Mouse (Mus musculus) right cerebral cortex, adult 18-20 months (tissue): ENCODE measurements around the gene Pml.

Source experiments
- DNase-seq: peaks from one replicate; pipeline ENCODE4 v3.0.0; 2022; ENCODE audit warnings: mixed read lengths

Pml gene

DNA sequence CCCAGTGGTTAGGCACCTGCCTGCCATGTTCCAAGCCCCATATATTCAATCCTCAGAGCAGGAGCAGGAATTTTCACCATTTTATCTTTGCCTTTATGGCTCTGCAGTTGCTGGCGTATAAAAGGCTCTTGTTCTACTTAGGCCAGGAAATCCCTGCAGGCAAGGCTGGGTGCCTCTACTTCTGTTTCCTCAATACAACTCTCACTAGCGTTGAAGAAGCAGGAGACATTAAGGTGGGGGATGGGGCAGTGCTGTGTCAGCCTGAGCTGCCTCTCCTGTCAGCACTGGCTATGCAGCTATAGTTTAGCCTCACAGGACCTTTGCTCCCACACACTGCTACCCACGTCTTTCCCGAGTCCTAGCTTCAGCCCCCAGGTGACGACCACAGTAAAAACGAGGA is 17.8 kb downstream of the Pml start:
- no peak for DNase-seq

DNA sequence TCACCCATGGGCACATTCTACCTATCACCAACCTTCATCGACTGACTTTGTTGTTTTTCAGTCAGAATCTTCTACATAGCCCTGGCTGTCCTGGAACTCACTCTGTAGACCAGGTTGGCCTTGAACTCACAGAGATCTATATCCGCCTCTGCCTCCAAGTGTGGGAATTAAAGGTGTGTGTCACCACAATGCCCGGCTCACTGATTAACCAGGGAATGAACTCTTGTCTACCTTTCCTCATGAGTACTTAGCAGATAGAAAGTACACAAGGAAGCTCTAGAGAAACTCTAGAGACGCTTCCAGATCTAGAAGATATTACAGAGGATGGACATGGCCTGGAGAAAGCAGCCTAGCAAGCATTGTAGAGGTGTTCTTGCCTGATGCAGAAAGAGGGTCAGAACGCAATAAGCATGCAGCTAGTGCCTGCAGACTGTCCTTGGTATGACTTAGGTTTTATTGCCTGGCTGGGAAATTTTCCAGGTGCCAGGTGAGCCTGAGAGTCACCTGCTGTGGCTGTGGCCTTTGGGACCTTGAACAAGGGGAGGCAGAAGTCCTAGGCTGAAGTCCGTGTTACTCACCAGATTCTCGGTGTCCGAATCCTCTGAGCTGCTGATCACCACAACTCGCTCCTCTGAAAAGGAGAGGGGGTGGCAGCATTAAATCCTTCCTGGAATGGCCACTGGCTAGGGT is 20.7 kb downstream of the Pml start:
- DNase-seq = no peak

DNA sequence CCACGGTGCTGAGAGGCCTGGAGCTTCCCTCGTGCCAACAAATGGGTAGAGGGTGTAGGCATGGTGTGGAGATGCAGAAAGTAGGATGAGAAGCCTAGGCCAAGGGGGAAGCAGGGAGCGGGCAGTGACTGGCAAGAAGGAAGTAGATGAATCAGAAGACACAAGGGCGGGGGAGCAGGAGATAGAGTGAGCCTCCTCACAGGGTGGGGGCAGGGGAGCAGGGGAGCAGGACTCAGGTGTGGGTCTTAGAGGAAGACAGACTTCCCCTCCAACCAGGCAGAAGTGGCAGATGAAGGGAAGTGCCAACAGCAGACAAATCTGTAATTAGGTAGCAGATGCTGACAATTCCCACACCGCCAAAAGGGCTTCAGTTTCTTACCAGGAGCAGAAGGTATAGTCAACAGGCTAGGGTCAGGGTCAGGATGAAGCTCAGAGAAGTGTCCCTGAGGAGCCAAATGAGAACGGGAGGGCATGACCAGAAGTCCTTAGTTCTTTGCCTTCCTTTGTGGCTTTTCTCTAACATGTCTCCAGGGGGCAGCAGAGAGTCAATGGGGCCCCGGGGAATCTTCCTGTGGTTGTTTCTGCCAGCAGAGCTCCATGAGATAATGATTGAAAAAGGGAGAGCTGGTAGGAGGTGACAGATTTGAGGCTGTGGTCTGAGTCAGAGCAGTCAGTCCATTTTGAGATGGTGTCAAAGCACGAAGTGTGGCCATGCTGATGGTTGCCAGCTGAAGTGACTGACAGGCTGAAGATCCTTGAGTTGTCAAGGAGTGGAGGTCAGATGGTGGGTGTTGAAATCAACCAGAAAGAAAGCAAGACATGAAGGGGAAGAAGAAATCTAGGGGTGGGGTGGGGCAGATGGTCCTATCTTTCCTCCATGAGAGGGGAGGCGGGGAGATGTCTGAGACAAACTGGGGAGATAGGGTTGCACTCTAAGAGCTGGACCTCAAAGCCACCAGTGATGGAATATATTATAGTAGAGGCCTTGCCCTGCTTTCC is 23.4 kb downstream of the Pml start:
- no peak for DNase-seq

DNA sequence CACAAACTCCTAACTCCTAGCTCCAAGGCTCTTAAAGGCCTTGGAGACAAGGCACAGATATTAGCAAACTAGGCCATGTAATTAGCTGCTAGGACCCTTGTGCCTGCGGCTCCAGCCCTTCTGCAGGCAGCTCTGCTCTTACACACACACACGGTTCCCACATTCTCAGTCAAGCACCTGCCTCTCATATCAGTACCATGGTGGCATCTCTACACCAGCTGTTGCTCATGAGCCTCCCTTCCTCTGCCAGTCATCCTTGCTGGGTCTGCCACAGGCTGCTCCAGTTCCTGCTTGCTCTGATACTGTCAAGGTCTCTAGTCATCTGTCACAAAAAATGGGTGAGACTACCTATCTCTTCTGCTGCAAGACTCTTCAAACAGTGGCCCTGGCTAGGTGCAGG is 25.2 kb downstream of the Pml start:
- no peak for DNase-seq

DNA sequence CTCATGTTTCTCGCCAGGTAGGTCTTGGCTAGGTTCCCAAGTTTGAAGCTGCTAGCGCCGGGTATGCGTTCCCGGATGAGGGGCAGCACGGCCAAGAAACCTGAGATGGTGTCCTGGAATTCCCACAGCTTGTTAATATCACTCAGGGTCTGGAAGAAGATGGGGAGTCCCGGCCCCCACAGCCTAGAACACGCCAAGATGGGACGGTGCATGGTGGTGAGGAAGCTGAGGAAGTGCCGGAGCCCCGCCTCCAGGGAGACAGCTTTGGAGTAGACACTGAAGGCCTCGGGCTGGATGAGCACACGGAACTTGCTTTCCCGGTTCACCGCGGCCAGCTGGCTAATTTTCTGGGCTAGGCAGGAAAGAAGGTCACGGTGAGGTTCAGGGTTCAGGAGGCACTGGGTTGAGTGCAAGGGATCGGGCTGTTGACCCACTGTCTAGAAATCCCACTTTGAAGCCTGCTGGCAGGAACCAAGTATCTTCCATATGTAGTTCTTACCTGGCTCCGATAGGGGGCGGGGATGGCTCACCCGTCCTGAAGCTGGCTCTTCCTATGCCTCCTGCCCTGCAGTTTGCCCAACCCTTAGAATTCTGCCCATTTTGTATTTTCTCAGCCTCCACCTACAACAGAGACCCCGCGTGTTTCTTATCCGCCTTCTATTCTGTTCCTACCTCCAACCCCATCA is 29.2 kb downstream of the Pml start:
- DNase-seq = peak; percentile 37

DNA sequence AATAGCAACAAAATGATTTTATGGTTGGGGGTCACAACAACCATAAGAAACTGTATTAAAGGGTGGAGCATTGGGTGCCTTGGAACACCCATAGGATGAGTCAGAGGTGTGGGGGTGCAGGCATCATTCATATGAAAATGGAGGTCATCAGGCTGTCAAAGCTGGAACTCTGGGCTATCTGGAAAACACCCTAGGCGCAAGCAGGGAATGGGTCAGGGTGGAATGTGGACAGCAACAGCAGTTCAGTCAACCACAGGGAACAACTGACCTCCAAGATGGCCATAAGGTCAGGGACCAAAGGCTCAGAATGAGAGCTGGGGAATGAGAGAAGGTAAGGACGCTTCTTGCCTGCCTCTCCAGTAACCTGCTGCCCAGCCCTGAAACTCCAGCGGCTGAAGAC is 31.0 kb downstream of the Pml start:
- DNase-seq = no peak

DNA sequence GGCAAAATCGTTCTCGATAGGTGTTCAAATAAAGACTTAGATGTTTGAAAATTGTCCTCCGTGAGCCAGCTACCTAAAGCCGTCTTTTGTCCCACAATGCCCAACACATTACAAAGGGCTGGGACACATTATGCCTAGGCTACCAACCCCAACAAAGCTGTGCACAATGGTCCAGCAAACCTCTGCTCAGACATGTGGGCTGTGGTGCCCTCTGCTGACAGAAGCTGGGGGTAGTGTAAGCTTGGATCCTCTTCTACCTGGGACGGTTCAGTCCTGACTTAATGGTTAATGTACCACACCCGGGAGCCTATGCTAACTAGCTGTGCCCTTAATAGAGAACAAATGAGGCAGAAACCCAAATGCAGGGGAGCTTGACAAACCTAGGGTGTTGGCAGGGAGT is 33.2 kb downstream of the Pml start:
- DNase-seq = no peak

DNA sequence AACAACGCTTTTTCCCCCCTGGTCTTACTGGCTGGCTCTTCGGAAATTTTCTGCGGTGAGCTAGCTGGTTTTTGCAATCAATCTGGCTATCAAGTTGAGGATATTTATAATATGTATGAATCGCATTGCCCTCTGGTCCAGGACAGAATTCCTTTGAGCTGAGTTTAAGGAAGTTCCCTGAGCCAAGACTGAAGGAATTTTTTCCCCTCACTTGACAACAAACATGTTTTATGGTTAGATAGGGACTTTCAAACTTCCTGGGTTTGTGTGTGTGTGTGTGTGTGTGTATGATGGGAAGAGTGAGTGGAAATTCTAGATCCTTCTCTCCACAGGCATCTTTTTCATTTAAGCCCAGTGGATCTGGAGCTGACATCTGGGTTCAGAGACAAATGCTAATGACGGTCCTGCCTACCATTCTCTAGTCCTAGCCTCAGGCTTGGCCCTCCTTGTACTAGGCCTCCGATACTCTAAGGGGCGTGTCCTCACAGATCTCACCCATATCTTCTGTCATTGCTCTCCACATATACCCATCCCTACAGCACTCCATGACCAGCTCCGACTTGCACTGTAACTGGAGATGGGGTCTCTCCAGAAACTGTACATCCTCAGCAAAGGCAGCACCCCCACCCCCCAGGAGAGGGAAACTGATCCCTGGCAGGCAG is 34.9 kb downstream of the Pml start:
- DNase-seq = no peak

DNA sequence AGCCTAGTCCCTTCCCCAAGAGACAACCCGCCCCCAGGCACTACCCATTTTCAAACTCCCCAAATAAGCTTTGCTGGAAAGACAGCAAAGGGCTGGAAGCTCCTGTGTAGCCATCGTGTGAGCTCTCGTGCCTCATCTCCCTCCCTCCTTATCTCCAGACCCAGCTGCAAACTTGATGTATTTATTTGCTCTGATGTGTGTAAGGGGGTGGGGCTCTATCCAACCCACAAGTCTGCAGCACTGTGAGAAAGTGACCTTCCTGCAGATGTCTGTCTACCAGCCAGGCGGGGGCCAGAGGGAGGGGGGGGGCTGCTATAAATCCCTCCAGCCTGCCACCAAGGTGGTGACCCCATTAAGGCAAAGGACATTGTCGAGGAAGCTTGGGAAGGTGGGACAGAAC is 35.7 kb downstream of the Pml start:
- DNase-seq = no peak

DNA sequence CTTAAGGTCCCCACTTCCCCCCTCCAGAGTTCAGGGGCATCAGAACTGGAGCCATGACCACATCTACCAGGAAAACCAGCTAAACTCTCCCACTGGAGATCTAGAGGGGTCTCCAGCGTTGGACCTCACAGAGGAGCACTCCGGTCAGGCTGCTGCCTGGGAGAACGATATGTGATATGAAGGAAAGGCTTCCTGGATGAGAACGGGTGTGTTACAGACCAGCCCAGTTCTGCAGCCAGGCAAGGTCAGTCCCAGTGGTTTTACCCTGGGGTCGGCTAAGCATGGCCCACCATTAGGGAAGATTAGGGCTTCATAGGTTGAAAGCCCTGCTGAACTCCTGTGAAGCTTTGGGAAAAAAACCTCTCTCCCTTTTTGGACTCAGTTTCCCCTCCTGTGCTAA is 36.2 kb downstream of the Pml start:
- DNase-seq = no peak

DNA sequence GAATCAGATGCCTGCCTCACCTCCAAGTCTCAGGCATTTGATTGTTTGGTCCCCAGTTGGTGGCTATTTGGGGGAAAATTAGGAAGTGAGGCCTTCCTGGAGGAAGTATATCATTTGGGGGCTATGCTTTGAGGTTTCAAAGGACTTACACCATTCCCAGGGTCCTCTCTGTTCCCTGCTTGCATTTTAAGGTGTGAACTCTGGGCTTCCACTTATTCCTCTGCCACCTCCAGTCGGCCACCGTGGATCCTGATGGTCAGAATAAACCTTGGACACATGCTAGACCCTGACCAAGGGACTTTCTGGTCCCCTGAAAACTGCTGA is 39.3 kb downstream of the Pml start:
- no peak for DNase-seq

DNA sequence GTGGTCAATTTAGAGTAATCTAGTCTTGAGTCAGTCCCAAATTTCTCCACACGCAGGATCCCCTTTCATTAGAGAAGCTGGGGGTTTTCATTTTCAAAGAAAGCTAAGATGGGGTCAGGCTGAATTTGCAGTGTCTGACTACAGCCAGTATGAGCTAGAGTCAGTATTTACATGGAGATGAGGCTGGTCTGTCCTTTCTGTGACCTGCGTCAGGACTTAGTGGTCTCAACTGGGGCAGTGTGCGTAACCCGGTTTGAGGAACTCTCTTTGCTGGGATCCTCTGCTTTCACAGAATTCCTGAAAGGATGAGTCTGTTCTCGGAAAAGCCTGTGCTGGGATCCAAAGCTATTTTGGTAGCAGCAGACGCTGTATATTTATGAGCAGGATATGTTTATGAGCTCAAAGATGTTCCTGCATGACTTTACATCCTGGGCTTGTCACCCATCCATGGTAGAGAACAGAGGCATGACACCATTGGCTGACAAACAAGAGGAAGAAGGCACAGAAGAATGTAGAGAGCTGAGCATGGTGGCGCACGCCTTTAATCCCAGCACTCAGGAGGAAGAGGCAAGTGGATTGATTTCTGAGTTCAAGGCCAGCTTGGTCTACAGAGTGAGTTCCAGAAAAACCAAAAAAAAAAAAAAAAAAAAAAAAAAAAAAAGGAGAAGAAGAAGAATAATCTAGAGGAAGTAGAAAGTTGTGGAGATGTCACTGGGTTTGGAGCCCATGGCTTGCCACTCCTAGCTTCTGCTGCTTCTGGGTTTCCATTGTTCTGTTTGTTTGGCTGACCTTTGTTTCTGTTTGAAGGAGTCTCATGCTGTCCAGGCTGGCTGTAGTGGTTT is 39.9 kb downstream of the Pml start:
- DNase-seq = peak; percentile 38

DNA sequence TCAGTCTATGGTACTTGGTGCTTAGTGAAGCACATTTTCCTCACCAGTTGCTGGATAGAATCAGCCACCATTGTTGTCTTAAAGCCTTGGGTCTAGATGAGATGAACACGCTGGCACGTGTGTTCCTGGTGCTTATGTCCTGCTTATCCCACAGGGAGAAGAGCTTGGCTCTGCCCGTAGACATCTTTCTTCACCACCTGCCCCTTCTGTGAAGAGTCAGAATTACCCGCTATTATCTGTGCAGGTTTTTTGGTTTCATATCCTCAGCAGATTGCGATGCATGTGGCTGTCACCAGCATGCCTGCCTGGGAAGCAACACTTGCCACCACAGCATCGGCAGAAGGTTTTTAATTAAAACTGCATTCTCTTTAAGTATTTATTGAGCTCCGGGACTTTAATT is 43.6 kb downstream of the Pml start:
- no peak for DNase-seq

DNA sequence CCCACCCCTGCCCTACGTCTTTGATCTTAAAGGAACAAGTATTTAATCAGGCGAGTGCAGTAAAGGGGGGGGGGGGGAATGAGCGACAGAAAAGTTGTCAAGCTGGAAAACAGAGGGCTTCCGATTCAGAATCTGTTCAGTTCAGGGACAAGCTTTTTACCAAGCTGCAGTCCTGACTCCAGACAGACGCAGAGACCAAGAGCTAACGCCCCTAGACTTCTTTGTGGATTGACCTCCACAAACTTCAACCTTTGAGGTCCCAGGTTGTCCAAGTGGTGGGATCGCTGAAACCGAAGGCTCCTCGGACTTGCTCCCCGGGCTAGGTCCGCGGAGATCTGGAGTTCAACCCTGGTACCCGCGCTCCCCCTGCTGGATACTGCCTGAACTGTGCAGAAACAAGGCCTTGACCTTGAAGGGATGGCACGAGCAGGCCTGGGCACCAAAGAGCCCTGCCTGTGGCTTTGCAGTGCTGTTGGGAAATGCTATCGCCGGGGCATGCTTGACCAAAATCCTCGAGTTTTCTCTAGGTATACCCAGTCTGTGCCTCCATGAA is 45.1 kb downstream of the Pml start:
- DNase-seq = peak; percentile 88

DNA sequence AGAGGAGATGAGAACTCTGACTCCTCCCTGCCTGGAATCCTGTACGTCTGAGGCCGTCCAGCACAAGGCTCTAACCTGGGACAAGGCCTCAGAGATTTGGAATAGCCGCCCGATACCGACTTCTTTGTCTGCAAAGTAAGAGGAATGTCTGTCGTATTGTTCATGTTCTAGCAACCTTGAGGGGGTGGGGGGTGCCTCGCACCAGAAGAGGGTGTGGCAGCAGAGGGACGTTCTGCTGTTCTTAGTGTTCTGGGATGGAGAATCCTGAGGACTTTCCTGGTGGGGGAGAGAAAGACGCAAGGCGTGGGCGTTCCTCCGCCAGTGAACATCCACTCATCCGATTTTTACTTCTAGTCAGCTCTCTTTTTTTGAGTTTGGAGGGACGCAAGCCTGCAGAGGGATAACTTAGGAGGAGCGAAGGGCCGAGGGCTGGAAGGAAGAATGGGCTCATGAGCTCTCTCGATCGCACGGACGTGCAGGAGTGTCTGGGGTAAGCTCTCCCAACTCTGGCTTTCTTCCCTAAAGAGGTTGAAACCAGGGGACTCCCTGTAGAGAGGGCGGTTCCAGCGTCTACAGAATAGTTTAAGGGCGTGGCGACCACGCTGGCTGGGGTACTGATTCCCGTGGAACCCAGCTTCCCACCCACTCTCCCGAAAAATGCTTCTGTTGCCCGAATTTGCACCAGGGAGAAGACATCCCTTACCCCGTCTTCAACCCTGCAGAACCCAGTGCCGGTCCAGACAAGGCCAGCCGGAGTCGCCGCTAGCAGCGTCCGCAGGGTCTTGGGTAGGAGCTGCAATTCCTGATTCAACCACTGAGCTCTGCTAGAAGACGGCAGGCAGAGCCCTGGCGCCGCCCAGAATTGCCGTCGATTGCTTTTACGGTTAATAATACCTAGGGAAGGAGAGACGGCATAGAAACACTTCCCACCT is 45.8 kb downstream of the Pml start, which contains the start of the genes Islr and Islr2:
Islr (minus strand) TSS at position 791 of the 932 bp plus-strand sequence.
Islr2 (minus strand) TSS at position 804 of the 932 bp plus-strand sequence.
- DNase-seq = peak; percentile 57

DNA sequence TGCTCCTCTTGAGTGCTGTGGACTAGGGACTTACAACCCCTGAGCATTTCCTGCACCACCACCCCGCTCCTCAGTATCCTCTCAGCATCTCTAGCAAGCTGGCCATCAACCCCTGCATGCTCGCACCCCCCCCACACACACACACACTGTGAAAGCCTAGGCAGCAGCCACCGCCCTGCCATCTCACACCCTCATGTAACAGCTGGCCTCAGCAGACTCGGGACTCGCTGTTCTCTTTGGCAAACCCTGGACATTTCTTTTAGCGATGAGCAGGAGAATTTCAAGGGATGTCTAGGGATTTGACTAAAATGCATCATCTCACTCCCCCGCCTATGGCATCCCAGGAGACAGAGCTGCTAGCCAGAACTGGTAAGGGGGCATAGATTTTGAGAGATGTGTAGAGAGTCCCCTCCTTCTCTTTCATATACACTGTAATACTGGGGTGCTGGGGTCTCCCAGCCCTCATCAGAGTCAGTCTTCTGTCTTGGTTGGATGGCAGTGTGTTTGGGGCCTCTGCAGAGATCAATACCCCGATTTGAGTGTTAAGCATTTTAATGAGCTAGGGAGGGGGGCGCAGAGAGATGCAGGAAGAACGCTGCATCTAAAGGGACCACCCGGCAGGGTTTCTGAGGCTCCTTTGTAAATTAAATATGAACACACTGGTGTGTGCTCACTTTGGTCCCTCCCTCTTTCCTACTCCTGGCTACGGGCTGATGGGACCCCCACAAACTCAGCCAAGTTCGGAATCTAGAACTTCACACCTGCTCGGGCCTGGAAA is 46.7 kb downstream of the Pml start:
- DNase-seq = peak; percentile 85

DNA sequence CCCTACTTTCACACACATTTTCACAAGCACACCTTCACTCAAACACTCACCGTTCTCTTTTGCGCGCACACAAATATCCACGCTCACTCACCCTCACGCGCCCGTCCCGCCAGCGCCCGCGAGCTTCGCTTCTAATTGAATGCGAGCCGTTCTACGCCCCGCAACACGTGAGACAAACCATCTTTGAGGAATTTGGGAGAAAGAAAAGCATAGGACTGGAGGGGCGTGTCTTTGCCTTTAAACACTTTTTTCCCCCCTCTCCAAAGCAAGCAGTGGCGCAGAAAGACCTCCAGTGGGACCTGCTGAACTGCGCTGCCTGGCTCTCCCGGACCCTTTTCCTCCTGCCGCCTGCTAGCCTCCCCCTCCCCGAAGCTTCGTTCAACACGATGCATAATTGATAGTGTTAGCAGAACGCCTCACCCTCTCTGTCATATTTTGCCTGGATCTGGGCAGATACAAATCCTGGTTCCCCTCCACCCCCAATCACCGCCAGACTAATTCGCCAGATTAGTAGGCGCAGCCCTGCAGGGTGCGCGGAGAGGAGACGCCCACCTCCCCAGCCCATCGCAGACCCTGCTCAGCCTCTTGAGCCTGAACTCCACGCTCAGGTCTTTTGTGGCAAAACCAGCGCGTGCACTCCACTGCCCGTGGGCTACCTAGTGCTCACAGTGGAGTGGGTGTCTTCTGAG is 47.6 kb downstream of the Pml start:
- peak; percentile 50 for DNase-seq

DNA sequence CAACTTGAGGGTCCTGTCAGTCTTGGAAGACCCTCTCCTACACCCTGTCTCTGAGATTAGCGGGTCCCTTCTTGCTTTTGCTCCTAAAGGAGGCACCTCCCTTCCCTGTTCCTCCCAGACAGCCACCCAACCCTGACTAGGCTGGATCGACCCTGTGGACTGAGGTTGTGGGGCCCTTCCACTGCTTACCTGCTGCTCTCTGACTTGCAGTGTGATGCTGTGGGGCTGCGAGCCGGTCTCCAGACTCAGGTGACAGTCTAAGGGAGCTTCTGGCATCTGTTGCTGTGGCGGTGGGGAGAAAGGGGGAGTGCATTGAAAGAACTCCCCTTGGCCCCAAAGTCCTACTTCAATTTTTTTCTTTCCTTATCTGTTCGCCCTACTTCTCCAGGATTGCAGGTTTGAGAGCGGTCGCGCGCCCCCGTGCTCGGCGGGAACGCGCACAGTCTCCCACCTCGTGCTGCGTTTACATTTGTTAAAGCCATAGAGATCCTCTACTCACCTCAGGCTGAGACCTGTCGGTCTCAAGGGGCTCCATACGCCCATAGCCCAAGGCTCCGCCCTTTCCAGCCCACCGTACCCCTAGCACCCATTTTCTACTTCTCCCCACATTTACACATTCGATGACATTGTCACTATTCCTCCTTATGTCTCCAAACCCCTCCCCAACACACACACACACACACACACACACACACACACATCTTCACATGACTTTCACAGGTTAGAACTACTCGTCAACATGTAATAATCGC is 48.3 kb downstream of the Pml start:
- DNase-seq = peak; percentile 33
